Mouse (Mus musculus): ENCODE measurements at regions not wholly inside any gene's neighbourhood (a gene's known extent, or its start where the extent isn't known, plus 50 kb on each side); places are given as distances from the start of the nearest gene placed in this dataset.
A peak's percentile ranks its signal among the peaks of the same experiment; 100 is the strongest.
"Not testable (repeated sequence)": the region's sequence is repeated elsewhere in the genome, so short reads cannot be mapped to it uniquely, and the experiment has no call there.

GRCm38 (mm10) chr6:41225382-41225781, 76.7 kb upstream of the Try4 start:
- no peak for DNase-seq (ENCODE audit: low spot score in 2 of 2)

GRCm38 (mm10) chr6:41218415-41218814, 83.7 kb upstream of the Try4 start:
- no peak for DNase-seq (ENCODE audit: low spot score in 2 of 2)

GRCm38 (mm10) chr6:41215857-41216256, 86.2 kb upstream of the Try4 start:
- DNase-seq (ENCODE audit: low spot score in 2 of 2) = peak in 1 of 2 experiments; percentile 16

GRCm38 (mm10) chr6:41205864-41206263, 96.2 kb upstream of the Try4 start:
- DNase-seq (ENCODE audit: low spot score in 2 of 2) = no peak

- no peak for DNase-seq (ENCODE audit: low spot score in 2 of 2)
These were observed 99.2 kb upstream of the Try4 start for GRCm38 (mm10) chr6:41202882-41203281.

- DNase-seq (ENCODE audit: low spot score in 2 of 2) = no peak
These were observed 99.8 kb upstream of the Try4 start for GRCm38 (mm10) chr6:41202302-41202701.

- no peak for DNase-seq (ENCODE audit: low spot score in 2 of 2)
These were observed 107.6 kb upstream of the Try4 start for GRCm38 (mm10) chr6:41194464-41194863.

- DNase-seq (ENCODE audit: low spot score in 2 of 2) = no peak
These were observed 110.2 kb upstream of the Try4 start for GRCm38 (mm10) chr6:41191734-41192326.

- DNase-seq (ENCODE audit: low spot score in 2 of 2) = no peak
These were observed 113.2 kb upstream of the Try4 start for GRCm38 (mm10) chr6:41188910-41189309.

GRCm38 (mm10) chr6:41187966-41188365, 114.1 kb upstream of the Try4 start:
- DNase-seq (ENCODE audit: low spot score in 2 of 2) = peak in 1 of 2 experiments; percentile 26

- DNase-seq (ENCODE audit: low spot score in 2 of 2) = no peak
These were observed 123.2 kb upstream of the Try4 start for GRCm38 (mm10) chr6:41178896-41179295.

- no peak for DNase-seq (ENCODE audit: low spot score in 2 of 2)
These were observed 124.0 kb upstream of the Try4 start for GRCm38 (mm10) chr6:41178019-41178418.

GRCm38 (mm10) chr6:41177152-41177551, 124.9 kb upstream of the Try4 start:
- no peak for DNase-seq (ENCODE audit: low spot score in 2 of 2)

- no peak for DNase-seq (ENCODE audit: low spot score in 2 of 2)
These were observed 126.0 kb upstream of the Try4 start for GRCm38 (mm10) chr6:41176034-41176433.

- DNase-seq (ENCODE audit: low spot score in 2 of 2) = no peak
These were observed 128.2 kb upstream of the 2210010C04Rik start for GRCm38 (mm10) chr6:41163491-41163890.

GRCm38 (mm10) chr6:41161693-41162092, 126.4 kb upstream of the 2210010C04Rik start:
- DNase-seq (ENCODE audit: low spot score in 2 of 2) = no peak

GRCm38 (mm10) chr6:41152101-41152500, 116.8 kb upstream of the 2210010C04Rik start:
- DNase-seq (ENCODE audit: low spot score in 2 of 2) = no peak

- DNase-seq (ENCODE audit: low spot score in 2 of 2) = no peak
These were observed 116.2 kb upstream of the 2210010C04Rik start for GRCm38 (mm10) chr6:41151542-41151941.

- no peak for DNase-seq (ENCODE audit: low spot score in 2 of 2)
These were observed 105.6 kb upstream of the 2210010C04Rik start for GRCm38 (mm10) chr6:41140916-41141315.

GRCm38 (mm10) chr6:41137401-41137777, 102.1 kb upstream of the 2210010C04Rik start:
- not testable (repeated sequence) for DNase-seq (ENCODE audit: low spot score in 2 of 2)

- DNase-seq (ENCODE audit: low spot score in 2 of 2) = peak; percentile 32 to 68
These were observed 101.5 kb upstream of the 2210010C04Rik start for GRCm38 (mm10) chr6:41136717-41137400.

GRCm38 (mm10) chr6:41135160-41135559, 99.9 kb upstream of the 2210010C04Rik start:
- no peak for DNase-seq (ENCODE audit: low spot score in 2 of 2)

GRCm38 (mm10) chr6:41129906-41130305, 94.6 kb upstream of the 2210010C04Rik start:
- no peak for DNase-seq (ENCODE audit: low spot score in 2 of 2)

GRCm38 (mm10) chr6:41127816-41128215, 92.5 kb upstream of the 2210010C04Rik start:
- no peak for DNase-seq (ENCODE audit: low spot score in 2 of 2)
